Mouse (Mus musculus) right cerebral cortex, postnatal 36 days (tissue): ENCODE results near the gene Umodl1.
A peak's percentile ranks its signal among the peaks of the same experiment; 100 is the strongest.

ENCODE experiments used
- DNase-seq, 2 experiments: peaks; one replicate each; pipeline ENCODE4 v3.0.0; 2022; ENCODE audit warnings: low spot score in 2 of 2, mixed read lengths in 1 of 2

Umodl1 gene

GRCm38 (mm10) chr17:31000897-31001296 lies 46.5 kb downstream of the Umodl1 start:
- no peak for DNase-seq

GRCm38 (mm10) chr17:31002613-31003012 lies 48.2 kb downstream of the Umodl1 start:
- no peak for DNase-seq

- DNase-seq: no peak
These were observed 50.8 kb downstream of the Umodl1 start for GRCm38 (mm10) chr17:31005284-31005683.

- DNase-seq: no peak
These were observed 52.9 kb downstream of the Umodl1 start for GRCm38 (mm10) chr17:31007357-31007756.

GRCm38 (mm10) chr17:31008416-31008815 lies 54.0 kb downstream of the Umodl1 start:
- DNase-seq: no peak

GRCm38 (mm10) chr17:31011551-31012394 lies 57.3 kb downstream of the Umodl1 start:
- no peak for DNase-seq

- DNase-seq: peak in 1 of 2 experiments; percentile 21
These were observed 63.8 kb downstream of the Umodl1 start for GRCm38 (mm10) chr17:31018267-31018666.

GRCm38 (mm10) chr17:31019505-31019904 lies 65.1 kb downstream of the Umodl1 start:
- peak in 1 of 2 experiments; percentile 25 for DNase-seq

- DNase-seq: no peak
These were observed 65.6 kb downstream of the Umodl1 start for GRCm38 (mm10) chr17:31020078-31020477.

GRCm38 (mm10) chr17:31021276-31021675 lies 66.8 kb downstream of the Umodl1 start:
- no peak for DNase-seq

GRCm38 (mm10) chr17:31024125-31024781 lies 69.8 kb downstream of the Umodl1 start:
- DNase-seq: no peak

- DNase-seq: no peak
These were observed 70.3 kb downstream of the Umodl1 start for GRCm38 (mm10) chr17:31024782-31025125.

GRCm38 (mm10) chr17:31026986-31027385 lies 72.5 kb downstream of the Umodl1 start:
- DNase-seq: no peak

GRCm38 (mm10) chr17:31027723-31028122 lies 73.3 kb downstream of the Umodl1 start:
- DNase-seq: peak in 1 of 2 experiments; percentile 31

- DNase-seq: no peak
These were observed 74.5 kb downstream of the Umodl1 start for GRCm38 (mm10) chr17:31028821-31029370.

- no peak for DNase-seq
These were observed 75.0 kb downstream of the Umodl1 start for GRCm38 (mm10) chr17:31029407-31029806.

GRCm38 (mm10) chr17:31032341-31032740 lies 77.9 kb downstream of the Umodl1 start:
- DNase-seq: no peak

- DNase-seq: no peak
These were observed 78.8 kb downstream of the Umodl1 start for GRCm38 (mm10) chr17:31033251-31033650.

- DNase-seq: no peak
These were observed 79.7 kb downstream of the Umodl1 start for GRCm38 (mm10) chr17:31034165-31034564.

- no peak for DNase-seq
These were observed 80.4 kb downstream of the Umodl1 start for GRCm38 (mm10) chr17:31034674-31035356.

- peak; percentile 61 to 67 for DNase-seq
These were observed 81.9 kb downstream of the Umodl1 start for GRCm38 (mm10) chr17:31036168-31036876.

GRCm38 (mm10) chr17:31037331-31037730 lies 82.9 kb downstream of the Umodl1 start:
- no peak for DNase-seq
